Mouse (Mus musculus): ENCODE data around the gene Spen. TPM values are rescaled to one million over a fixed set of nuclear protein-coding genes. Genes with fewer than 3 reads are reported as not detected.
"Not testable (repeated sequence)": the region's sequence is repeated elsewhere in the genome, so short reads cannot be mapped to it uniquely, and the experiment has no call there.

Gene Spen
- polyA plus RNA-seq, 1 experiment = 13.0 TPM

DNA sequence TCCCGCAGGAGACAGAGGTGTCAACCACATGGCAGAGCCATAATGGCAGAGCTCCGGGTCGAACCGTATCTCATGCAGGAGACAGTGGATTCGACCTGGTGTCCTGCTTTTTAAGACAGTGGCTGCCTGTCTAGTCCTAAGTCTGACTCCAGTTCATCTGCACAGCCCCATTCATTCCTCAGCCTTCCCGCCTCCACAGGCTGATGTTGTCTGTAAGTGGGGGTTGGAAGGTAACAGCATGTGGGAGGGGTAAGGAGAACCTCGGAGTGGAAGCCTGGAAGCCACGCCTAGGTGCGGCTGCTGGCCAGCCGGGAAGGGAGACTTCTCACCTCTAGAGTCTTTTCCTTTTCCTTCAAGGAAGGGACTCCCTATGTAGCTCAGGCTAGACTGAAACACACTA, 33.5 kb upstream of the Spen start:
- no peak overlapping the region for H3K27ac ChIP-seq (ENCODE audit: insufficient read depth, low read length)
- H3K4me1 ChIP-seq (ENCODE audit: control insufficient read depth, insufficient read depth, low read length) = no peaks in the 10 kb centered on the region
- no peak overlapping the region for H3K4me3 ChIP-seq (ENCODE audit: insufficient read depth, low read length)
- no peak for TF ChIP-seq CTCF (IDR thresholded peaks at IDR 0.05; ENCODE audit: extremely low read depth, insufficient read depth, low read length)
- TF ChIP-seq POLR2A (IDR thresholded peaks at IDR 0.05; ENCODE audit: extremely low read depth, insufficient read depth, low read length) = no peak

DNA sequence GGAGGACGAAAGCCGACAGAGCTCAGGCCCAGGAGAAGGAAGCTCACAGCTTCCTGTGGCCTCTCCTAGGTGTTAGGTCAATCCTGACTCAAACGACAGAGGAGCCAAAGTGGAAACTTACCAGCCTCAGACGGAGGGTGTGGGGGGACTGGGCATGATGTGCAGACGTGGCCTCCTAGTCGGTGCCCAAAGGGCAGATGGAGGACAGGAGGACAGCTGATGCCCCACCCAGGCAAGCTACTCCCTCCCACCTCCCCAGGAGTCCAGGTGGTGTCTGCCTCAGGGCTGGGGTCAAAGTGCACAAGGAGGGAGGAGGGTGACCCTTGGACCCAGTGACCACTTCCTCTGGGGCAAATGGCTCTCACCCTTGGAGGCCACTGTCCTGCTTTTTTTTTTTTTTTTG, 32.9 kb upstream of the Spen start:
- no peak for TF ChIP-seq CTCF (IDR thresholded peaks at IDR 0.05; ENCODE audit: extremely low read depth, insufficient read depth, low read length)
- no peak for TF ChIP-seq POLR2A (IDR thresholded peaks at IDR 0.05; ENCODE audit: extremely low read depth, insufficient read depth, low read length)
- Histone ChIP-seq H3K4me3 (ENCODE audit: insufficient read depth, low read length) (no peak overlapping the region), H3K4me1 (ENCODE audit: control insufficient read depth, insufficient read depth, low read length) (no peaks in the 10 kb centered on the region), H3K27ac (ENCODE audit: insufficient read depth, low read length) (no peak overlapping the region)

DNA sequence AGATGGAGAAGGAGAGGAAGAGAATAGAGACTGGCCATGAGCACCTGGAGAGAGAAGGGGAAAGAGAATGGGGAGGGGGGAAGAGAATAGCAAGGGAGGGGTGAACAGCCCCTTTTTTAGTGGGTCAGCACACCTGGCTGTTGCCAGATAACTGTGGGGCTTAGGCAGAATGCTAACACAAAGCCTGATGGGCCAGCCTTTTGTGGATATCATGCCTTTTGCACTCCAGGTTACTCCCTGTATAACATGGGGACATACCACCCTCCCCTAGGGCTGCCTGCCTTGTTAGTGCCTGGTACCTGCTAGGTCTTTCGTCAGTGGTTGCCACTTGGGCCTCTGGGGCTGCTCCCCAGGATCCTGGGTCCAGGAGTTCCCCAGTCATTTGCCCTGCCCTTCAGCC, 32.4 kb upstream of the Spen start:
- no peak overlapping the region for H3K4me3 ChIP-seq (ENCODE audit: insufficient read depth, low read length)
- H3K27ac ChIP-seq (ENCODE audit: insufficient read depth, low read length) = no peak overlapping the region
- H3K4me1 ChIP-seq (ENCODE audit: control insufficient read depth, insufficient read depth, low read length) = no peaks in the 10 kb centered on the region
- TF ChIP-seq CTCF (IDR thresholded peaks at IDR 0.05; ENCODE audit: extremely low read depth, insufficient read depth, low read length) (no peak), POLR2A (IDR thresholded peaks at IDR 0.05; ENCODE audit: extremely low read depth, insufficient read depth, low read length) (no peak)

DNA sequence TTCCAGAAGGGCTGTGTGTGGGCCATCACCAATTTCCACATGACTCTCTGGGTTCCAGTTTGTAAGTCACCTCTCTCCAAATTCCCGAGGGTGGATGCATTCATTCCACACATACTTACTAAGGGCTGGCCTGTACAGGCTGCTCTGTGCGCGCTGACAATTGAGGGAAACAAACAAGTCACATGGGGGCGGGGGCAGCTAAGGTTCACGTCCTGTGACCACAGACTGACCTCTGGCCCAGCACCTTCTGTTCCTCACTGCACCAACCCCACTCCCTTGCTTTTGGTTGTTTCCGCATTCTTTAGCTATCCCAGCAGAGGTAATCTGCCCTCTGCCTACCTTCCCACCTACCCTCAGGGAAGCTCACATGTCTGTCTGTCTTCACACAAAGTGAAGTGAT, 31.6 kb upstream of the Spen start:
- Histone ChIP-seq H3K27ac (ENCODE audit: insufficient read depth, low read length) (no peak overlapping the region), H3K4me3 (ENCODE audit: insufficient read depth, low read length) (no peak overlapping the region), H3K4me1 (ENCODE audit: control insufficient read depth, insufficient read depth, low read length) (no peaks in the 10 kb centered on the region)
- TF ChIP-seq CTCF (IDR thresholded peaks at IDR 0.05; ENCODE audit: extremely low read depth, insufficient read depth, low read length) (no peak), POLR2A (IDR thresholded peaks at IDR 0.05; ENCODE audit: extremely low read depth, insufficient read depth, low read length) (no peak)

DNA sequence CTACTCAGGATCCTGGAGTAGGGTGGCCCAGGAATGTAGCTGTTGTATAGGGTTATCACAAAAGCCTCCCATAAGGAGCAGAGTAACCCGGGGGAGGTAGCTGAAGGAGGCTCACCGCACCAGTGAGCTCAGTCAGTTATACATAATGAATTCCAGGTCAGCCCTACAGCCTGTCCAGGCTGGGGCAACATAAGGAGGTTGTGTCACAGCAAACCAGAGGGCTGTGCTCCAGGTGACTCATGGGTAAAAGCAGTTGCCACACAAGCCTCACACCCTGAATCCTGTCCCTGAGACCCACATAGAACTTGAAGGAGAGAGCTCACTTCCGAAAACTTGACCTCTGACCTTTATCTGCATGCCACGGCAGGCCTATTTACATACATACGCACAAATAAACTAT, 30.6 kb upstream of the Spen start:
- Histone ChIP-seq H3K4me3 (ENCODE audit: insufficient read depth, low read length) (no peak overlapping the region), H3K4me1 (ENCODE audit: control insufficient read depth, insufficient read depth, low read length) (no peaks in the 10 kb centered on the region), H3K27ac (ENCODE audit: insufficient read depth, low read length) (no peak overlapping the region)
- no peak for TF ChIP-seq CTCF (IDR thresholded peaks at IDR 0.05; ENCODE audit: extremely low read depth, insufficient read depth, low read length)
- no peak for TF ChIP-seq POLR2A (IDR thresholded peaks at IDR 0.05; ENCODE audit: extremely low read depth, insufficient read depth, low read length)

DNA sequence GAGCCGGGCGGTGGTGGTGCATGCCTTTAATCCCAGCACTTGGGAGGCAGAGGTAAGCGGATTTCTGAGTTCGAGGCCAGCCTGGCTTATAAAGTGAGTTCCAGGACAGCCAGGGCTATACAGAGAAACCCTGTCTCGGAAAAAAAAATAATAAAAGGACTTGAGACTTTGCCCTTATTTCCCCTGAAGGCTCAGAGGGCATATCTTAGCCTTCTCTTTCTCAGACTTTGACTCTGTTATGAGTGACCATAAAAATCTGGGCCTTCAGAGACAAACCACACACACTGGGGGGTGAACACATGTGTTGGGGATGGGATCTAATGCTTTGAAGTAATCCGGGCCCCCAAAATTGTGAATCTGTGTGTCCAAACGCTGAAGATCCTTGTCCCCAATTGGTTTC, 28.8 kb upstream of the Spen start:
- not testable (repeated sequence) for H3K27ac ChIP-seq (ENCODE audit: insufficient read depth, low read length); H3K4me3 ChIP-seq (ENCODE audit: insufficient read depth, low read length); H3K4me1 ChIP-seq (ENCODE audit: control insufficient read depth, insufficient read depth, low read length)

DNA sequence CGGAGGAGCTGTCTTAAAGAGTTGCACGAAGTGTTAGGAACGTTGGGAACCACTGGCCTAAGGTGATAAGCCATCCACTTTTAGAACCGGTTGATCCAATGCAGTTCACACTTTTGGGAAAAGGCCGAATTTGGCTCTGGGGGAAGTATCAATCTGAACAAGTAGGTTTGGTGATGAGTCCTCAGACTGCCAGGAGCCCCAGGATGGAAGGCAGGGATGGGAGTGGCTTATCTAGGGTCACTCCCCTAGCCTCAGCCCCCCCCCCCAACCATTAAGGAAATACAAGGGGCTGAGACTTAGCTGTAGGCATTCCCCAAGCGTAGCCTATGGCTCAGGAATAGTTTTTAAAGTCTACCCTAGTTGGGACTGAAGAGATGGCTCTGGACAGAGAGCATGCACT, 27.8 kb upstream of the Spen start:
- TF ChIP-seq POLR2A (IDR thresholded peaks at IDR 0.05; ENCODE audit: extremely low read depth, insufficient read depth, low read length) = no peak
- no peak for TF ChIP-seq CTCF (IDR thresholded peaks at IDR 0.05; ENCODE audit: extremely low read depth, insufficient read depth, low read length)

DNA sequence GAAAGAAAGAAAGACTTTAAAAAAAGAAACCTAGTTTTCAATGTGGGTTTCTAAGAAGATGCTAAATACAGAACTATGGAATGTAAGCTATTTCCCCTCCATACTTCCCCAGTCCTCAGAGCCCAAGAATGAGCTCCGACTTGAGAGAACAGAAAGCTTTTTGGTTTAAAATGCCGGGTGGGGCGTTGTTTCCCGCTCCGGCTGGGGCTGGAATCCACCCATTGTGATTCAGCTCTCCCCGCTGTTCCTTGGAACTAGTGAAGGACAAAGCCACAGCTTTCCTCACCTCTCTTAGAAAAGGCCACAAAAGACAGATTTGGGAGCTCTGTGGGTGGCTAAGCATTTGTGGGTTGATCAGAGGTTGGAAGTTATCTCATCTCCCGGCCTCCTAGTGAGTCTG, 26.9 kb upstream of the Spen start:
- TF ChIP-seq POLR2A (IDR thresholded peaks at IDR 0.05; ENCODE audit: extremely low read depth, insufficient read depth, low read length) (no peak), CTCF (IDR thresholded peaks at IDR 0.05; ENCODE audit: extremely low read depth, insufficient read depth, low read length) (no peak)
- Histone ChIP-seq H3K4me1 (ENCODE audit: control insufficient read depth, insufficient read depth, low read length) (no peaks in the 10 kb centered on the region), H3K27ac (ENCODE audit: insufficient read depth, low read length) (no peak overlapping the region; the same call in 1 of the 2 replicates), H3K4me3 (ENCODE audit: insufficient read depth, low read length) (no peak overlapping the region)

More for the DNA sequence above, 27.8 kb upstream of the Spen start:
- Histone ChIP-seq H3K4me1 (ENCODE audit: control insufficient read depth, insufficient read depth, low read length) (no peaks in the 10 kb centered on the region), H3K27ac (ENCODE audit: insufficient read depth, low read length) (no peak overlapping the region), H3K4me3 (ENCODE audit: insufficient read depth, low read length) (no peak overlapping the region)

DNA sequence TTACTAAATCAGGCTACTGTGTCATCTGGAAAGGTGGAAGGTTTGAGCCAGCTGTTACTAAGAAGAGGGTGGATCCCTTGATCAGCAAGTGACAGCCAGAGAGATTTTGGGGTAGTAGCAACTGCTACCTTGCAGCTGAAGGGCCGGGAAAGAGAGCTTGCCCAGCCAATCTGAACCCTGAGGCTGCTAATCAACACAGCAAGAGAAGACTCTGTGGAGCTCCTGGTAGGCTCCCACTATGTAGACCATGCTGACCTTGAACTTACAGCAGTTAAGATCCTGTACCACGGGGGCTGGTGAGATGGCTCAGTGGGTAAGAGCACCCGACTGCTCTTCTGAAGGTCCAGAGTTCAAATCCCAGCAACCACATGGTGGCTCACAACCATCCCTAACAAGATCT, 26.3 kb upstream of the Spen start:
- Histone ChIP-seq H3K27ac (ENCODE audit: insufficient read depth, low read length) (0 out of 2 replicates have a peak overlapping the region, but pooled peaks have one; percentile 45), H3K4me1 (ENCODE audit: control insufficient read depth, insufficient read depth, low read length) (no peaks in the 10 kb centered on the region), H3K4me3 (ENCODE audit: insufficient read depth, low read length) (no peak overlapping the region)
- TF ChIP-seq POLR2A (IDR thresholded peaks at IDR 0.05; ENCODE audit: extremely low read depth, insufficient read depth, low read length) = no peak
- no peak for TF ChIP-seq CTCF (IDR thresholded peaks at IDR 0.05; ENCODE audit: extremely low read depth, insufficient read depth, low read length)

DNA sequence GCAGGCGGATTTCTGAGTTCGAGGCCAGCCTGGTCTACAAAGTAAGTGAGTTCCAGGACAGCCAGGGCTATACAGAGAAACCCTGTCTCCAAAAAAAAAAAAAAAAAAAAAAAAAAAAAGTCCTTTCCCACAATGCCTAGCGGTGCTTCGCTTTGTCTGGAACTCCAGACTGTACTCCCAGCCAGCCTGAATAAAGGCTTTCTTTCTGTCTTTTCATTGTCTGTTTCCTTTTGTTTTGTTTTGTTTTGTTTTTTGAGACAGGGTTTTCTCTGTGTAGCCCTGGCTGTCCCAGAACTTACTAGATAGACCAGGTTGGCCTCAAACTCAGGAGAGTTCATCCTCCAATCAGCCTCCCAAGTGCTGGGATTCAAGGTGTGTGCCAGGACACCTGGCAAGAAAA, 25.8 kb upstream of the Spen start:
- Histone ChIP-seq H3K27ac (ENCODE audit: insufficient read depth, low read length) (no peak overlapping the region), H3K4me1 (ENCODE audit: control insufficient read depth, insufficient read depth, low read length) (no peaks in the 10 kb centered on the region), H3K4me3 (ENCODE audit: insufficient read depth, low read length) (no peak overlapping the region)
- TF ChIP-seq POLR2A (IDR thresholded peaks at IDR 0.05; ENCODE audit: extremely low read depth, insufficient read depth, low read length) = no peak
- TF ChIP-seq CTCF (IDR thresholded peaks at IDR 0.05; ENCODE audit: extremely low read depth, insufficient read depth, low read length) = no peak

DNA sequence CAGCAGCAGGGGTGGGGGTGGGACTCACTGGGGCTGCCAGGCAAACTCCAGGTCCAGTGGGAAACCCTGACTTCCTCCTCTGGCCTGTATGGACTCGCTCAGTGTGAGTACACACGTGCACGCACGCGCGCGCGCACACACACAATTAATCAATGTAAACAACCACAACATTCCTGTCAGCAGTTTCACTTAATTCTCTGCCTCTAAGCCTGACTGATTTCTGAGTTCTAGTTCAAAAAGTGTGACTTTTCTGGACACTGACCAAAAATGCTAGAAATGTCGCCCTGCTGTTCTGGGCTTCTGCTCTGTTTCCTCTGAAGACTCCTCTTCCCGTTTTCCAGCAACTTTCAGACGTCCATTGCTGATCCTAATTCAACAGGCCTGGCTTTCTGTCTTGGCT, 23.9 kb upstream of the Spen start:
- H3K4me1 ChIP-seq (ENCODE audit: control insufficient read depth, insufficient read depth, low read length) = no peaks in the 10 kb centered on the region
- no peak overlapping the region for H3K27ac ChIP-seq (ENCODE audit: insufficient read depth, low read length)
- H3K4me3 ChIP-seq (ENCODE audit: insufficient read depth, low read length) = no peak overlapping the region
- TF ChIP-seq POLR2A (IDR thresholded peaks at IDR 0.05; ENCODE audit: extremely low read depth, insufficient read depth, low read length) (no peak), CTCF (IDR thresholded peaks at IDR 0.05; ENCODE audit: extremely low read depth, insufficient read depth, low read length) (no peak)

DNA sequence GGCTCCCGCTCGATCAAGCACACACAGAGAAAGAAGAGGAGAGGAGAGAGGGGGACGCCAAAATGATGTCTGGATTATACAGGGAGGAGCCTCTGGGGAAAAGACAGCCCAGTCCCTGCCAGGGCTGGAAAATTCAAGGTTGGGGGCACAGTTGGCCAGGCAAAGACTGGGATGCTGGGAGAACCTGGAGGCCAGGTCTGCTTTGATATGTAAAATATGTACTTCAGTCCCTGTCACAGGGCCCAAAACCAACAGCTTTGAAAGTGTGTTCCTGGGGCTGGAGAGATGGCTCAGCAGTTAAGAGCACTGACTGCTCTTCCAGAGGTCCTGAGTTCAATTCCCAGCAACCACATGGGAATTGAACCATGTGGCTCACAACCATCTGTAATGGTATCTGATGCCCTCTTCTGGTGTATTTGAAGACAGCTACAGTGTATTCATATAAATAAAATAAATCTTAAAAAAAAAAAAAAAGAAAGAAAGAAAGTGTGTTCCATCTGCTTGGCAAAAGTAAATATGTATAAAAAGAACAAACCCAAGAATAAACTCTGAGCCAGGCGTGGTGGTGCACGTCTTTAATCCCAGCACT, 23.0 kb upstream of the Spen start:
- not testable (repeated sequence) for H3K4me3 ChIP-seq (ENCODE audit: insufficient read depth, low read length); H3K27ac ChIP-seq (ENCODE audit: insufficient read depth, low read length); H3K4me1 ChIP-seq (ENCODE audit: control insufficient read depth, insufficient read depth, low read length)
